Mouse (Mus musculus) adrenal gland, adult 18-20 months (tissue): ENCODE data around the gene Gpr156. TPM values are rescaled to one million over a fixed set of nuclear protein-coding genes. Genes with fewer than 3 reads are reported as not detected.

ENCODE experiments used
- total RNA-seq, 2 experiments: library from RNA; stranded (reverse); gene quantifications; 1 replicate in 1 of 2; 2 replicates in 1 of 2; pipeline ENCODE4 v1.2.3; 2021

The Gpr156 gene
- total RNA-seq, 2 experiments from 2014 or later, result 0.16 TPM; not detected in 1

Other genes starting within 250 kb of the Gpr156 start
- 10 to 100 TPM; 27.9 to 57.9 TPM for gene Fstl1, start 139.6 kb upstream of the Gpr156 start, total RNA-seq
- under 1 TPM; 0.27 to 0.99 TPM for gene Gm36028, start 55.4 kb upstream of the Gpr156 start, total RNA-seq
- gene Lrrc58, start 48.1 kb upstream of the Gpr156 start, total RNA-seq, result 100 to 1,000 TPM; 196 to 274 TPM
- 10 to 100 TPM; 57.1 to 70.4 TPM for gene Gsk3b, start 172.5 kb downstream of the Gpr156 start, total RNA-seq